Mouse (Mus musculus) midbrain, embryonic 10.5 days (tissue): ENCODE measurements around the gene Dtx3l. TPM values are rescaled to one million over a fixed set of nuclear protein-coding genes. Genes with fewer than 3 reads are reported as not detected.
"Not testable (repeated sequence)": the region's sequence is repeated elsewhere in the genome, so short reads cannot be mapped to it uniquely, and the experiment has no call there.

Source experiments
- DNase-seq: peaks from one replicate; pipeline ENCODE4 v3.0.0-alpha.2; 2017; ENCODE audit warnings: low spot score
- H3K27ac ChIP-seq: fragments of 300-500 bp; sonication (generic); replicated peaks from 2 replicates; pipeline ENCODE4 v1.5.1; 2016; ENCODE audit warnings: mild to moderate bottlenecking
- H3K27me3 ChIP-seq: fragments of 300-500 bp; sonication (generic); 2 replicates; pipeline ENCODE4 v1.6.1; 2016; ENCODE audit warnings: low read depth, mild to moderate bottlenecking; ENCODE audit not compliant: poor library complexity, severe bottlenecking
- H3K36me3 ChIP-seq: fragments of 300-500 bp; sonication (generic); 2 replicates; pipeline ENCODE4 v1.6.1; 2016; ENCODE audit warnings: mild to moderate bottlenecking, moderate library complexity
- H3K4me1 ChIP-seq: fragments of 300-500 bp; sonication (generic); 2 replicates; pipeline ENCODE4 v1.6.1; 2016
- H3K4me3 ChIP-seq: fragments of 300-500 bp; sonication (generic); 2 replicates; pipeline ENCODE4 v1.5.1; 2016; ENCODE audit warnings: mild to moderate bottlenecking, moderate library complexity
- H3K9me3 ChIP-seq: fragments of 300-500 bp; sonication (generic); replicated peaks from 2 replicates; pipeline ENCODE4 v1.6.1; 2016; ENCODE audit warnings: mild to moderate bottlenecking
- WGBS: fragments of 180-500 bp; shearing (Covaris S2); methylation state at CpG from one replicate; pipeline ENCODE4 v1.1.7; 2016; 5-methylcytosine and 5-hydroxymethylcytosine counted together
- polyA plus RNA-seq: library from polyadenylated mRNA; unstranded; fragments of >200 nt; fragmentation: Nextera tagmentation; extraction: Ambion mirVana; gene quantifications from 2 replicates; pipeline ENCODE4 v1.2.1, GENCODE M21; 2016

The Dtx3l gene
- polyA plus RNA-seq, 1 experiment from 2014 or later: 2.8 TPM

DNA sequence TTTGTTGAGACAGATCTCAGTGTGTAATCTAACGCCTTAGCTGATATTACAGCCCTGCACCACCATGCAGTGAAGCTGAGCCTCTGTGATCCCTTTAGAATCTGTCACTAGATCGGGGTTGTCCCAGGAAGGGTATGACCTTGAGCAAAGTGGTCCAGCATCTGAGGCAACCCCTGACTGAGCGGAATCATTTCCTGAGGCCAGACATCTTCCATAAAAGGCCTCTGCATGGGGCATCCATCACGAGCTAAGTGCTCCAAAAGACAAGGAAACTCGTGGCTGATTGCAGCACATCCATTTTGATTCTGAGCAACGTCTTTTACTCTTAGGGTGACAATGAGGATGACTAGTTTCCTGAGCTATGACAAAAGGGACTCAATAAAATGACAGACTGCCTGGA lies 44.0 kb downstream of the Dtx3l start:
- Histone ChIP-seq H3K27me3 (no peaks in the 10 kb centered on the region), H3K4me1 (no peaks in the 10 kb centered on the region), H3K9me3 (no peaks in the 10 kb centered on the region), H3K4me3 (no peak overlapping the region), H3K36me3 (no peaks in the 10 kb centered on the region), H3K27ac (no peak overlapping the region)
- 82% methylated on average over 6 of the region's 6 CpGs for WGBS
- no peak for DNase-seq

GRCm38 (mm10) chr16:35891603-35892002 lies 47.3 kb downstream of the Dtx3l start:
- H3K27ac ChIP-seq, H3K27me3 ChIP-seq, H3K4me3 ChIP-seq, H3K36me3 ChIP-seq, H3K4me1 ChIP-seq, DNase-seq, H3K9me3 ChIP-seq: not testable (repeated sequence)
- WGBS: 86% methylated on average over 5 of the region's 5 CpGs

GRCm38 (mm10) chr16:35890645-35891044 lies 48.3 kb downstream of the Dtx3l start:
- Histone ChIP-seq H3K9me3 (no peaks in the 10 kb centered on the region), H3K36me3 (no peaks in the 10 kb centered on the region), H3K4me3 (no peak overlapping the region), H3K4me1 (no peaks in the 10 kb centered on the region), H3K27ac (no peak overlapping the region), H3K27me3 (no peaks in the 10 kb centered on the region)
- 74% methylated on average over 3 of the region's 3 CpGs for WGBS
- DNase-seq: no peak

DNA sequence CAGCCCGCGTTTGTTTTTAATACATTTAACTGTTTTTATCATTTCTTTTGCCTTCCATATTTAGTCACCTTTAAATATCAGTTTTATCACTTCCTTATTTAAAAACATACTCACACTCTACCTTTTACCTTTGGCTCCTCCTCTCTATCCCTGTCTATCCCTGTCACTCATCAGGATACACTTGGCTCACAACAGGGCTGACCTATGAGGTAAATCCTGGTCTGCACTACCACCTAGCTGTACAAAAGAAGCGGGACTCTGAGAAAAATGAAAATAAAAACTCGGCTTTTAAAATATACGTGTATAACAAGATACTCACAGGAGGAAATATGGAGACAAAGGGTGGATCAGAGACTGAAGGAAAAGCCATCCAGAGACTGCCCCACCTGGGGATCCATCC lies 50.0 kb downstream of the Dtx3l start:
- no peaks in the 10 kb centered on the region for H3K9me3 ChIP-seq
- H3K27ac ChIP-seq: no peak overlapping the region
- no peak for DNase-seq
- no peaks in the 10 kb centered on the region for H3K4me1 ChIP-seq
- H3K27me3 ChIP-seq: no peaks in the 10 kb centered on the region
- H3K36me3 ChIP-seq: no peaks in the 10 kb centered on the region
- 95% methylated on average over 5 of the region's 5 CpGs for WGBS
- no peak overlapping the region for H3K4me3 ChIP-seq

DNA sequence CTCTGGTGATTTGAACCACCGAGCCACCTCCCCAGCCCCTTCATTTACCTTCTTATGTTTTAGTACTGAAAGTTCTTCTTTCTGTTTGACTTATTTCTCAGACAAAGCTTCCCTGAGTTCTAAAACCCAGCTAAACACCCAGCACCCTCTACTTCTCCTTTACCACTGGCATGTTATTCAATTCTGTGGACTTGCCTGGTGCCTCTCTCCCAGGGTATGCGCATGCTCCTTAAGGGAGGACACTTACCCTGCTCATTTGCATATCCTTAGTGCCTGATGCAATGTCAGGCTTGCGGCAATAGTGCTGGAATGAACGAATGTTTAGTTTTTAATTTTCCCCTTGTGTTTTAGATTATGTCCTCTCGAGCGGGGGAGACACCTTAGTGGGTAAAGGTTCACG lies 50.8 kb downstream of the Dtx3l start:
- H3K27ac ChIP-seq: no peak overlapping the region
- no peak overlapping the region for H3K4me3 ChIP-seq
- no peaks in the 10 kb centered on the region for H3K9me3 ChIP-seq
- no peak for DNase-seq
- no peaks in the 10 kb centered on the region for H3K4me1 ChIP-seq
- H3K27me3 ChIP-seq: no peaks in the 10 kb centered on the region
- 85% methylated on average over 7 of the region's 7 CpGs for WGBS
- no peaks in the 10 kb centered on the region for H3K36me3 ChIP-seq

Other genes with a start within 250 kb of the Dtx3l start
- 12.5 and 14.1 TPM in 2 replicates for gene Dirc2, start 169.8 kb downstream of the Dtx3l start, polyA plus RNA-seq
- gene Hspbap1, start 168.8 kb downstream of the Dtx3l start, polyA plus RNA-seq: 24.7 and 26.0 TPM in 2 replicates
- gene Parp14, start 67.6 kb downstream of the Dtx3l start, polyA plus RNA-seq: 0.16 and 0.32 TPM in 2 replicates
- 2.1 and 2.3 TPM in 2 replicates for gene Parp9, start 681 bp downstream of the Dtx3l start, polyA plus RNA-seq
- 76.4 and 77.0 TPM in 2 replicates for gene Kpna1, start 39.6 kb upstream of the Dtx3l start, polyA plus RNA-seq
- gene Wdr5b, start 102.0 kb upstream of the Dtx3l start, polyA plus RNA-seq: 8.8 and 10.6 TPM in 2 replicates
- gene Fam162a, start 132.4 kb upstream of the Dtx3l start, polyA plus RNA-seq: 277 and 355 TPM in 2 replicates
- gene Ccdc58, start 132.5 kb upstream of the Dtx3l start, polyA plus RNA-seq: 79.9 and 103 TPM in 2 replicates
- gene Csta1, start 192.1 kb upstream of the Dtx3l start, polyA plus RNA-seq: 0.10 TPM in 1 of 2 replicates, not detected in the other
- not detected in 2 replicates for gene Stfa2l1, start 217.7 kb upstream of the Dtx3l start, polyA plus RNA-seq
- gene Gm5483, start 245.1 kb upstream of the Dtx3l start, polyA plus RNA-seq: not detected in 2 replicates